Comparison of ENCODE assay signal across 8 mouse cellular contexts in genomic region chr4:155695531-155696062, GRCm38 (mm10). TPM values are rescaled to one million over a fixed set of nuclear protein-coding genes. Genes with fewer than 3 reads are reported as not detected.
DNase-seq lines count a peak whose midpoint lies in the region; ATAC-seq and TF ChIP-seq lines count a peak whose summit lies in the region.

No protein-coding gene starts in this region.

- no peaks in the 10 kb centered on the region for H3K36me3 ChIP-seq in neural tube, embryonic 11.5 days (ENCODE audit: control insufficient read depth, insufficient read depth, low read length)
- no peaks in the 10 kb centered on the region for H3K36me3 ChIP-seq in limb, embryonic 12.5 days
- H3K36me3 ChIP-seq in stomach, postnatal 0 days (ENCODE audit: control insufficient read depth, insufficient read depth, low read length): no peaks in the 10 kb centered on the region

- TF ChIP-seq EP300 in stomach, postnatal 0 days (optimal IDR thresholded peaks at IDR 0.05): no peak

- no peak for ATAC-seq in neural tube, embryonic 11.5 days (ENCODE audit: insufficient read depth, low FRiP score, low TSS enrichment)
- ATAC-seq in limb, embryonic 12.5 days (ENCODE audit: insufficient number of reproducible peaks, insufficient read depth, low FRiP score, low TSS enrichment, low read depth): no peak
- ATAC-seq in stomach, postnatal 0 days (ENCODE audit: low FRiP score, low TSS enrichment): no peak

- no peak for TF ChIP-seq CTCF in stomach, postnatal 0 days (IDR thresholded peaks at IDR 0.05; ENCODE audit: low read depth)

- H3K27ac ChIP-seq in neural tube, embryonic 11.5 days (ENCODE audit: low read depth, low read length): no peak overlapping the region
- no peak overlapping the region for H3K27ac ChIP-seq in limb, embryonic 12.5 days
- H3K27ac ChIP-seq in stomach, postnatal 0 days (replicated peaks): no peak overlapping the region

- 79% methylated on average over 4 of the region's 4 CpGs for WGBS in neural tube, embryonic 11.5 days
- WGBS in limb, embryonic 12.5 days: 75% methylated on average over 4 of the region's 4 CpGs
- 77% methylated on average over 4 of the region's 4 CpGs for WGBS in stomach, postnatal 0 days

- H3K4me2 ChIP-seq in neural tube, embryonic 11.5 days (ENCODE audit: low read depth): peak overlapping the region; percentile 79; the same call in 1 of the 2 replicates
- H3K4me2 ChIP-seq in limb, embryonic 12.5 days: peak overlapping the region; percentile 88
- H3K4me2 ChIP-seq in stomach, postnatal 0 days (replicated peaks; ENCODE audit: low read depth): peak overlapping the region; percentile 89

- peak overlapping the region; percentile 75; the same call in 1 of the 2 replicates for H3K4me3 ChIP-seq in neural tube, embryonic 11.5 days (ENCODE audit: low read depth, low read length)
- peak overlapping the region; percentile 79 for H3K4me3 ChIP-seq in limb, embryonic 12.5 days (replicated peaks)
- no peak overlapping the region for H3K4me3 ChIP-seq in stomach, postnatal 0 days (ENCODE audit: low read depth, low read length)

- H3K9me3 ChIP-seq in neural tube, embryonic 11.5 days (ENCODE audit: control insufficient read depth, low read length): no peaks in the 10 kb centered on the region
- H3K9me3 ChIP-seq in limb, embryonic 12.5 days: no peaks in the 10 kb centered on the region
- H3K9me3 ChIP-seq in stomach, postnatal 0 days (ENCODE audit: control insufficient read depth, low read length): no peaks in the 10 kb centered on the region

- peak; percentile 68 for DNase-seq in cerebellum, adult 9-10 months
- DNase-seq in cerebellum, adult 9-11 months: no peak
- DNase-seq in neural tube, embryonic 11.5 days (ENCODE audit: low spot score): no peak
- DNase-seq in neural tube, embryonic 10.5 days (ENCODE audit: extremely low spot score, low spot score): no peak
- no peak for DNase-seq in stomach, postnatal 0 days (ENCODE audit: low spot score)
- DNase-seq in frontal cortex, postnatal 25 days (ENCODE audit: low spot score in 2 of 2): no peak
- no peak for DNase-seq in left cerebral cortex, adult 11 months (ENCODE audit: low spot score)

- 0 out of 2 replicates have a peak overlapping the region, but pooled peaks have one; percentile 67 for H3K9ac ChIP-seq in neural tube, embryonic 11.5 days (ENCODE audit: low read length)
- peak overlapping the region; percentile 83; the same call in 1 of the 2 replicates for H3K9ac ChIP-seq in limb, embryonic 12.5 days (replicated peaks)
- no peak overlapping the region for H3K9ac ChIP-seq in stomach, postnatal 0 days (ENCODE audit: low read length)

- H3K4me1 ChIP-seq in neural tube, embryonic 11.5 days (ENCODE audit: control insufficient read depth, insufficient read depth, low read length): no peaks in the 10 kb centered on the region
- H3K4me1 ChIP-seq in limb, embryonic 12.5 days (replicated peaks): peaks cover 16% of the 10 kb centered on the region
- peaks cover 5% of the 10 kb centered on the region for H3K4me1 ChIP-seq in stomach, postnatal 0 days (replicated peaks; ENCODE audit: control insufficient read depth, insufficient read depth)

- H3K27me3 ChIP-seq in neural tube, embryonic 11.5 days (ENCODE audit: control insufficient read depth, insufficient read depth, low read length): peaks cover 13% of the 10 kb centered on the region
- peaks cover 24% of the 10 kb centered on the region for H3K27me3 ChIP-seq in limb, embryonic 12.5 days
- no peaks in the 10 kb centered on the region for H3K27me3 ChIP-seq in stomach, postnatal 0 days (ENCODE audit: control insufficient read depth, insufficient read depth, low read length)

RNA-seq across cellular contexts. Expression of gene Fndc10, which starts 1.5 kb away (rescaled TPM):
- polyA plus RNA-seq in neural tube, embryonic 11.5 days (2014; fragmentation: Nextera tagmentation; extraction: Ambion mirVana): 2.2 and 2.7 TPM in 2 replicates
- 9.3 and 11.2 TPM in 2 replicates for polyA plus RNA-seq in limb, embryonic 12.5 days (2016; fragmentation: Nextera tagmentation; extraction: Ambion mirVana)
- polyA plus RNA-seq in stomach, postnatal 0 days (2015; fragmentation: Nextera tagmentation; extraction: Ambion mirVana): 9.6 and 11.0 TPM in 2 replicates

RNA-seq across cellular contexts. Expression of gene Ssu72, which starts 9.0 kb away (rescaled TPM):
- 154 and 158 TPM in 2 replicates for polyA plus RNA-seq in neural tube, embryonic 11.5 days (2014; fragmentation: Nextera tagmentation; extraction: Ambion mirVana)
- 143 and 145 TPM in 2 replicates for polyA plus RNA-seq in limb, embryonic 12.5 days (2016; fragmentation: Nextera tagmentation; extraction: Ambion mirVana)
- polyA plus RNA-seq in stomach, postnatal 0 days (2015; fragmentation: Nextera tagmentation; extraction: Ambion mirVana): 152 and 153 TPM in 2 replicates

RNA-seq across cellular contexts. Expression of gene Mib2, which starts 26.6 kb away (rescaled TPM):
- 13.3 and 14.5 TPM in 2 replicates for polyA plus RNA-seq in neural tube, embryonic 11.5 days (2014; fragmentation: Nextera tagmentation; extraction: Ambion mirVana)
- 36.5 and 37.2 TPM in 2 replicates for polyA plus RNA-seq in limb, embryonic 12.5 days (2016; fragmentation: Nextera tagmentation; extraction: Ambion mirVana)
- 10.5 and 11.0 TPM in 2 replicates for polyA plus RNA-seq in stomach, postnatal 0 days (2015; fragmentation: Nextera tagmentation; extraction: Ambion mirVana)

RNA-seq across cellular contexts. Expression of gene Tmem240, which starts 39.0 kb away (rescaled TPM):
- 0.64 and 1.3 TPM in 2 replicates for polyA plus RNA-seq in neural tube, embryonic 11.5 days (2014; fragmentation: Nextera tagmentation; extraction: Ambion mirVana)
- polyA plus RNA-seq in limb, embryonic 12.5 days (2016; fragmentation: Nextera tagmentation; extraction: Ambion mirVana): 1.4 and 1.6 TPM in 2 replicates
- polyA plus RNA-seq in stomach, postnatal 0 days (2015; fragmentation: Nextera tagmentation; extraction: Ambion mirVana): 0.39 and 0.45 TPM in 2 replicates

RNA-seq across cellular contexts. Expression of gene Mmp23, which starts 42.4 kb away (rescaled TPM):
- polyA plus RNA-seq in neural tube, embryonic 11.5 days (2014; fragmentation: Nextera tagmentation; extraction: Ambion mirVana): 3.2 and 4.0 TPM in 2 replicates
- polyA plus RNA-seq in limb, embryonic 12.5 days (2016; fragmentation: Nextera tagmentation; extraction: Ambion mirVana): 16.0 and 16.3 TPM in 2 replicates
- 87.9 and 89.3 TPM in 2 replicates for polyA plus RNA-seq in stomach, postnatal 0 days (2015; fragmentation: Nextera tagmentation; extraction: Ambion mirVana)
